Mouse (Mus musculus) urinary bladder, postnatal 36 days (tissue): ENCODE measurements around the gene Rpl37a.

ENCODE experiments used
- DNase-seq, 2 experiments: peaks; one replicate each; pipeline ENCODE4 v3.0.0; 2022; ENCODE audit warnings: low spot score in 2 of 2, mixed read lengths in 1 of 2

Gene Rpl37a

DNA sequence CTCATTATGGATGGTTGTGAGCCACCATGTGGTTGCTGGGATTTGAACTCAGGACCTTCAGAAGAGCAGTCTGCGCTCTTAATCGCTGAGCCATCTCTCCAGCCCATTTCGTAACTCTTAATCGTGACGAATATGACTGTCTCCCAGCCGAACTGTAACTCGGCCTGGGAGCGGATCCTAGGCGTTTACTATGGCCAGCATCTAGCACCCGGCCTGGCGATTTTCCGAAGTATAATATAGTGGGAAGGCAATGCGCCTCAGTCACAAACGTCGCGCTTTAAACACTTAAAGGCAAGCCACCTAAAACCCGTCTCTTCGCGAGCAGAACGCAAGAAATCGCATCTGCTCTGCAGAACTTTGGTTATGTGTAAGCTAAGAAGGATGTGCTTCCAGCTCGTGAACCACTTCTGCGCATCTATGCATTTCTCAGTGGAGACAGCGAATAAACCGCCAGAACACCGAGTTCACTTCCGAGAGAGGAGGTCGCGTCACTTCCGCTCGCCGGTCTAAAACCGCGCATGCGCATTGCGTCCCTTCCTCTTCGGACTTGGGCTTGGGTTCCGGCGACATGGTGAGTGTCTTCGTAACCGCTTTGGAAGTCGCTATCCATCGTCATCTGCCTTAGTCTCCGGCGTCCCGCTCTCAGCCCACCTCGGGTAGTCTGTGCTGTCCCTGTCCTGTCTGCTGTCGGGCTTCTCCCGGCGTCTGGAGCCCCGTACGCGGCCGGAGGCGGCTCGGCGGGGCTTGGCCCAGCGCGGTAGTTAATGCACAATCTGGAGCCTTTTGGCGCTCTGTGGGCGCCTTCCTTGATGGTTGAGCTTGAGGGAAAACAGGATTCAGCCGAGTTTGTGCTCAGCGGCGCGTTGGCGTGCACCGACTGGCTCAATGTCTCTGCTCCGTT is at the start of gene Rpl37a:
Gene Rpl37a (plus strand): TSS at position 538 of the 901 bp plus-strand sequence.
- peak; percentile 89 to 94 for DNase-seq

DNA sequence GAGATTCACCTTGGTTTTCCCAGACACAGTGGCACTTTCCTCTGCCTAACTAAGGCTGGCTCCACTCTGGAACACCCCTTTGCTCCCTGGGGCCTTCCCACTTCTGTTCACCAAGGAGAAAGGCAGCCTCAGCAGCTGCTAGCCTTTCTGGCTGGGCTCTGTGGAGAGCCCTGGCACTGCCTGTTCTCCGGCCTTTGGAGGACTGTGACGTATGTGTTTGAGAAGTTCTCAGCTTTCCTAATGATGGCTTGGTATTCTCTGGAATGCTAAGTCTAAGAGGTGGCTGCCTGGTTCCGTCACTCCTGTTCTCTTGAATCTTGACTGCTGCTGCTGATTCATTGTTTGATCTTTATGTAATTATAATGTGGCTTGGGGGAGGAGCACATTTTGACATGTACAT is 38.0 kb upstream of the Rpl37a start:
- no peak for DNase-seq

DNA sequence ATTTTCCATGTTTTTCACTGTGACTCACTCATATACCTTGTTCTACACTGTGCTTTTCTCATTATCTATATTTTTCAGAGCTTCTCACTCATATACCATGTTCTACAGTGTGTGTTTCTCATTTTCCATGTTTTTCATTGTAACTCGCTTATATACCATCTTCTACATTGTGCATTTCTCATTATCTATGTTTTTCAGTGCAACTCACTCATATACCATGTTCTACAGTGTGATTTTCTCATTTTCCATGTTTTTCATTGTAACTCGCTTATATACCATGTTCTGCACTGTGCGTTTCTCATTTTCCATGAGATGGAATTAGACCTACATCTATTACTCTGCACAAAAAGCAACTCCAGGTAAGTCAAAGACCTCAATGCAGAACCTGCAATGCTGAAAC is 14.8 kb upstream of the Rpl37a start:
- DNase-seq, result no peak

DNA sequence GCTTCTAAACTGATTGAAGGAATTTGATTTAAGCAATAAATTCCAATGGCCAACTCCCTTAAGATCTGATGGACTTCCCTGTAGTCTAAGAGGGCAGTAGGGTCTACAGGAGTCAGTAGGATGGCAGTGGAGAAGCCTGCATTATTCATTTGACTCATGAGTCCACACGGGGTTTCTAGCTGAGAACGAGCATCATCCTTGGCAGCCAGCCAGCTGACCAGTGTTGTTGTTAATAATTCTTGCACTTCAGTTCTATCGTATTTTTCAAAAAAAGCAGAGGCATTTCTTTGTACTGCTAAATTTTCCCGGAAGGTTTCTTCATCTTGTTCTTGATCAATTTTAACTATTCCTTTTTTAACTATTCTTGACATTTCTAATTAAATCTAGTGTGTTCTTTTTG is 12.4 kb upstream of the Rpl37a start:
- DNase-seq, result no peak

DNA sequence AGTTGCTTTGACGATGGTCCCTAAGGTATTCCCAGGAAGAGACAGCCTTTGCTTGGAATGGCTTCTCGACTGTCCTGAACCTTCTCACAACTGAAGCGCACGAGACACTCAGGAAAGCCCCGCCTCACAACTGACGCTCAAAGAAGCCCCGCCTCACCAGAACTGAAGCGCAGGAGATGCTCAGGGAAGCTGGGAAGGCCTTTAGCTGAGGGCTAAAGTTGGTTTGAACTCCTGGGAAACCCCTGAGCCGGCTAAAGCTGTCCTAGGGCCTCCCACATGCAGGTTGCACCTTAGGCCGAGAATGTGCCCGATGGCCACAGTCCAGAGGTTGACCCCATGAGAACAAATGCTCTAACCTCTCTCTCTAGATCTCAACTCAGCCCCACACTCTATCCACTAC is 10.6 kb upstream of the Rpl37a start, which contains the start of gene Ankar:
Gene Ankar (minus strand): TSS at position 101 of the 400 bp plus-strand sequence.
- no peak for DNase-seq

DNA sequence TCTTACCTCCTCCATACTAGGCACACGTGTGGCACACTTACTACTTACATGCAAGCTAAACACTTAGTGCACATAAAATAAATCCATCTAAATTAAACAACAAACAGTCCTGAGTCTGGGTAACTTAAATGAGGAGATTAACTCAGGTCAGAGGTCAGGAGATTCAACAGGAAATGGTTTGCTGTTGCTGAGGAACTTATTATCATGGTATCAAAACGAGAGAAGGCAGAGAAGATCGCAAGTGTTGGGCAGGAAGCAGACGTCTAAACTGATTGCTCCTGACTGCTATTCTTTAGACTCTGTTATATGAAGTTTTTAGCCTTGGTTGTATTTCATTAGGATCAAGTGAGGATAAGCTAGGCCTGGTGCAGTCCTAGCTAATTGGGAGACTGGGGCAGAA is 3.6 kb upstream of the Rpl37a start:
- DNase-seq, result no peak

DNA sequence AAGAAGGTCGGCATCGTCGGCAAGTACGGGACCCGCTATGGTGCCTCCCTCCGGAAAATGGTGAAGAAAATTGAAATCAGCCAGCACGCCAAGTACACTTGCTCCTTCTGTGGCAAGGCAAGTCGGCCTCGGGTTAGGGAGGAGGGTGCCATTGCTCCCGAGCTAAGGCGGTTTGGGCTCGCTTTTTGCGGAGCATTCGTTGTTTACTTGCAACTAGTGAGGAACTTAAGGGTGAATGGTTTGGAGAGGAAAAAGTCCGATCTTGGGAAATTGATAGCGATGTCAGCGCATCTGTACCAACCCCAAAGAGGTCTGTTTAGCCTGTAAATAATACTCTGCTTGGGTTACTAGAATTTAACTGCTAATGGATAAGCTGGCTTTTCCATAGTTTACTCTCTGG is 594 bp downstream of the Rpl37a start:
- no peak for DNase-seq

DNA sequence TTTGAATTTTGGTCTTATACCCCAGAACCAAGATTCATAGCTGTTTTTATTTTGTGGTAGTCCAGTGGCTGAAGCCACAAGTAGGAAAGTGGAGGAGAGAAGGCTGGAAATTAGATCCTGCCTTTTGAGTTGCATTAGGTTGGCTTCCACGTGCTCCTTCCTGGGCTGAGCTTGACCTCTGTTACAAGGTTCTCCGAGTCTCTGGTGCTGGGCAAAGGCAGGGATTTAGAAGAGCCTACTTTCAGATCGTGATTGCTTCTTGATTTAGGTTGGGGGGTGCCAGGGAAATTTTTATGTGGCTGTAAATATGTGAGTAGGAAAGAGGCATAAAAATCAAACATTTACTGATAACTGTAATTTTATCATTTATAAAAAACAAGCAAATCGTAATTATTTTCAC is 3.5 kb downstream of the Rpl37a start:
- no peak for DNase-seq

DNA sequence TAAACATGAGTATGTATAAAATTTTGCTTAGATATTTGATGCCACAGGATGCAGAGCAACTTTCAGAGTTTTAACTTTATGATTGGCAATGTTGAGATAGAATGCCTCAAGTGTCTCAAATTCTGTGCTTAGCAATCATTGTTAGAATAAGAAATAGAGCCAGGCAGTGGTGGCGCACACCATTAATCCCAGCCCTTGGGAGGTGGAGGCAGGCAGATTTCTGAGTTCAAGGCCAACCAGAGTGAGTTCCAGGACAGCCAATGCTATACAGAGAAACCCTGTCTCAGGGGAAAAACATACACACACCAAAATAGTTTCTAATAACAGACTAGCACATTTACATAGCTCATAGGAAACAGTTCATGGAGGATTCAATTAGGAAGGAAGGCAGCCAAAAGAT is 4.0 kb downstream of the Rpl37a start:
- no peak for DNase-seq

DNA sequence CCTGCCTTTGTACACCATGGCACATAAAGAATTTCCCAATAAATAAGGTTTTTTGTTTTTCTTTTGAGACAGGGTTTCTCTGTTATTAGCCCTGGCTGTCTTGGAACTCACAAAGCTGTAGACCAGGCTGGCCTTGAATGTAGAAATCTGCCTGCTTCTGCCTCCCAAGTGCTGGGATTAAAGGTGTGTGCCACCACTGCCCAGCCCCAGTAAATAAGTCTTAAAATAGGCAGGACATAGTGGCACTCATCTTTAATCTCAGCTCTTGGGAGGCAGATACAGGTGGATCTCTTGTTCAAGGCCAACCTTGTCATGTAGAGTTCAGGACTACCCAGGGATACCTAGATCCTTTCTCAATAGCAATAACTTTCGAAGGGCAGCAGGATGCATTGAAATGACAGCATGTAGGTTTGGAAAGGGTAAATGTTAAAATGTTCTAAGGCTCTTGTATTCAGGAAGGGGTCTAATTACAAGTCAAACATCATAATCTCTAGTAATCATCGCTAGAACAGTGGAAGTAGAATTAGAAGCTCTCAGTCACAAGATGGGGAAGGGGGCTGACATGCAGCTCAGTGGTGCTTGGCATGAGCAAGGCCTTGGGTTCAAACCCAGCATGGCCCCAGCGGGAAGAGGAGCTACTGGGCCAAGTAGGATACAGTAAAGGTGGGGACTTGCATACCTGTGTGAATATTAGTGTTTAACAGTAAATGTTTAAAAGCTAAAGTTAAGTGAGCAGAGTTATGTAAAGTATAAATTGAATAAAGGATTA is 4.7 kb downstream of the Rpl37a start:
- DNase-seq, result no peak

DNA sequence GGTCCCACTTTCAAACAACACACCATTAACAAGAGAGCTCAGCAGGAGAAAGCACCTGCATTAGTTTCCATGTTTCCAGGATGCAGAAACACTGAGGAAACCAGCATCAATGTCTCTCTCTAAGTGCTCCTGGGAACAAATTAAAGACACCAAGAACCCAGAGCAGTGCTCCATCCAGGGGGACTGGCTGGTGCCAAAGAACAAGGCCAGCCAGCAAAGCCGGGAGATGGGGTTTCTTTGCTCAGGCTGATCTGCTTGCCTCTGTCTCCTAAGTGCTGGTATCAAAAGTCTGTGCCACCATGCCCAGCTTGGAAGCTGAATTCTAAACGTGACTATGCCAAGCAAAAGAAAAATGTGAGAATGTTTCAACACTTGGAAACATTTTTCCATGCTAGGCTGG is 5.3 kb downstream of the Rpl37a start:
- DNase-seq, result no peak

DNA sequence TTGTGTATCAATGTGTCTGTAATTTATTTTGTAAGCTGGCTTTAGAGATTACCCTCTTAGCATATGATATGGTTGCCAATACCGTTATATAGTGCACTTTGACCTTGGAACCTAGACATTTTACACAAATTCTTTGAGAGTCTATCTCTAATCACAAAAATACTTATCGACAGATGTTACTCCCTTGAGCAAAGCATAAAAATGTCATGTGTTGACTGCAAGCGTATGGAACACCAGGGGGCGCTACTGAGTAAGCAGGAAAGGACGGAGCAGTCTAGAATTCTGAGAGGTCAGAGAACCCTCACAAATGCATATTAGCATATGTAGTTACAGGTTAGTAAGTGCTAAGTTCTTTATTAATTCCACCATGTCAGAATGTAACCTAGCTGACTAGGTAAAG is 5.8 kb downstream of the Rpl37a start:
- DNase-seq, result peak; percentile 67 to 70

DNA sequence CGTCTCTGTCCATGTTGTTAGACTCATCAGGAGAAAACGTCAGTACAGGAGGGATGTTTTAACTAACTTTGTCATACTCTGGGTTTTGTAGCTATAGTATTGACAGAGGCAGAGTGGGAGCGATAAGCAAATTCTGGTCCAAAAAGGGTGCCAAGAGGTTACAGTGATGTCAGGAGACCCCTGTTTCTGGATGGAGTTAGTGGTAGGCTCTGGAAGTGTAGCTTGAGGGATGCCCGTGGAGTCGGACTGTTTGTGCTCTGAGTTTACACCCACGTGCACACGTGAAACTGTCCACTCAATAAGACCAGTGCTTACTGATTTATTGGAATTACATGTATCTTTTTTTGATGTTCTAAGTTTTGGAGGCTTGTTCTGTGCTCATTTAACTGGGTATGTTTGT is 6.5 kb downstream of the Rpl37a start:
- DNase-seq, result no peak

DNA sequence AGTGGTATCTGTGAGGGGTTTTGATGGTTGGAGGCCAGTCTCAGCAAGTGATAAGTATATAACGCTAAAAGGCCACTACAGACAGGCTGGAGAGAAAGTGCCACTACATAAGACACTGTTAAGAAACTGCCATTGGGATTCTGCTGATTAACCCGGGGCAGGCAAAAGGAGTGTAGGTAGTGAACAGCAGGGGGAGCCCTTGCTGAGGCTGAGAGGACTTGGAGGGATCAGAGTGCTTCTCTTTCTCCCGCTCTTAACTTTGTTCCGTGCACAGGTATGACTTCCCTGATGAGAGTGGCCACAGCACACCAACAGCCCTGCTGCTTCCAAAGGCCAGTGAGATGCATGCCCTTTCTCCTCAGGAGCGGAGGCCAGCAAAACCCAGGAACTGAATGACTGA is 7.8 kb downstream of the Rpl37a start:
- DNase-seq, result peak; percentile 63 to 71

DNA sequence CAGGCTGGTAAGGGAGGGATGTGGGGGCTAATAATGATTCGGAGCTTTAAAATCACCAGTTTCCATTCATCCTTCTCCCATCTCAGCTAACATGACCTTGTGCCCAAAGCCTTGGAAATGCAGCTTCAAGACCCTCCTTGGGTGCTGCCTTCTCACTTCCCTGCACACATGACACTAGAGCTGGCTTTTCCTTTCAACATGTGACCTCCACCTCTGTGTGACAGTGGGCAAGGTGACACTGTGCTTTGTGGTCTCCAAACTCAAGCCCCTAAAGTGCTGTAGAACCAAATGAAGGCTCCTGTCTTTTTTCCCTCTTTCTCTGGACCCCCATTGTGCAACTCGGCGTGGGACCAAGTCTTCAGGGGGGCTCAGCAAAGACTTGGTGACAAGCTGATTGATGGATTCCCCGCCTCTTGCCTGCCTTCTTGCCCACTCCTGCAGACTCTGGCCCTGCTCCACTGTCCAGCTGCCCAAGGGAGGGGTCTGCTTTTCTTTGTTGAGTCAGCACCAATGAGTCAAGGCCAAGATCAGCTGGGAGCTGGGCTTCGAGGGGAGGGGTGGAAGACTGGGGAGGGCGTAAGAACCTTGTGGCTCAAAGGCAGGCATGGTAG is 9.1 kb downstream of the Rpl37a start:
- DNase-seq, result no peak

DNA sequence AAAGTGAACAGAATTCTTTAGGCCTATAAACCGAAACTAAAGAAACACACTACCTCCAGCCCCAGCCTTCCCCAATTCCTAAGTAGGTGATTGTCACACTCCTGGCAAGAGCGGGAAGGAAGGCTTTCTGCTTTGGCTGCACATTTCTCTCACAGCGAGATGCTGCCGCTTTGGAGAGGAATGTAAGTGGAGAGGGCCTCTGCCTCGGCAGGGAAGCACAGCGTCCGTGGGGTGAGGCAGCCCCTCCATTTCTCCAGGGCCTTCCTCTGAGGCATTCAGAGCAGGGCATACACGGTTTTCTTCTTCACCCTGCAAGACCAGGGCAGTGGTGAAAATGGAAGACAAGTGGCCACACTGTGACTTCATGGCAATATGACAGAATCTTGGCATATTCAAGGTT is 11.6 kb downstream of the Rpl37a start:
- no peak for DNase-seq

DNA sequence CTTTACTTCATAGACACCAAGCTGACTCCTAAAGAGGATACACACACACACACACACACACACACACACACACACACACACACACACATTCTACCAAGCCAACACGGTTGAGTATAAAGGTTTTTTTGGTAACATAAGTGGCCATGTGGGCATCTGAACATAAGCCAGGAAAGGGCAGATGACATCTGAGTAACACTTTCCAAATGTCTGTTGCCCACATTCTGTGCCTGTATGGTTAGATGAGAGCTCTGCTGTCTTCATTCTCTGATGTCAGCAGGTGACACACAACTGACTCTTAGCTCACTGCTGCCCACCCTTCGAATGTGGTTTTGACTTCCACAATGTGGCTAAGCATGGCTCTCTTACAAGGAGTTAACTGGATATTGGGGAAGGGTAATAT is 13.3 kb downstream of the Rpl37a start:
- DNase-seq, result no peak

DNA sequence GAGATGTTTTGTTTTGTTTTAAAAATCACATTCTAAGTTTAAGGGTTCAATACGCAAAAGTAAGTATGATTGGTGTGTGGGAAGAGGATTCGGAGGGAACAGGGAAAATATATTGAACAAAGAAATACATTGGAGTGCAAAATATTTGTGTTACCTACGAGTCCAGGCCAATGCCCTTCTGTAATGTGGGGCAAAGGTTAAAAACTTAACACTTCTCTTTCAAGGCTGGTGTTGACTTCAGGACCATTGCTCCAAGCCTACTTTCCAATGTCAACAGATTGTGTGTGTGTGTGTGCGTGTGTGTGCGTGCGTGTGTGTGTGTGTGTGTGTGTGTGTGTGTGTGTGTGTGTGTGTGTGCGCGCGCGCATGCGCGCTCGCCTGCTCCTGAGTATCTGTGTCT is 14.9 kb downstream of the Rpl37a start:
- DNase-seq, result no peak

DNA sequence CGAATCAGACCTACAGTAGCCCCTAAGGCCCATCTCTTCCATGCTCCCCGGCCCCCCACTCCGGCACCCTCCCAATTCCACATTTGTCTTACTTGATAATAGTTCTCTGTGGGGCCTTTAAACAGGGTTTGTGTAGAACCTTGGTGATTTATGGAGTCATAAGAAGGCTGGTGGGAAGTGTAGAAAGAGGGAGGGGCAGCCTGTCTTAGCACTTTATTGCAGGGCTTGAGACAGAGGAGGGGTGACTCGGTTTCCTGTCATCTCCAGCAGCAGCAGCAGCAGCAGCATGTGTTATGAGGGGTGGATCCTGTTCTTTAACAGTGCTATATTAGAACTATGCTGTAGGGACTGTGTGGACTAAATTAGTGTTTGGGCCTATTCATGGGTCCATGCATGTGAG is 17.7 kb downstream of the Rpl37a start:
- DNase-seq, result no peak

DNA sequence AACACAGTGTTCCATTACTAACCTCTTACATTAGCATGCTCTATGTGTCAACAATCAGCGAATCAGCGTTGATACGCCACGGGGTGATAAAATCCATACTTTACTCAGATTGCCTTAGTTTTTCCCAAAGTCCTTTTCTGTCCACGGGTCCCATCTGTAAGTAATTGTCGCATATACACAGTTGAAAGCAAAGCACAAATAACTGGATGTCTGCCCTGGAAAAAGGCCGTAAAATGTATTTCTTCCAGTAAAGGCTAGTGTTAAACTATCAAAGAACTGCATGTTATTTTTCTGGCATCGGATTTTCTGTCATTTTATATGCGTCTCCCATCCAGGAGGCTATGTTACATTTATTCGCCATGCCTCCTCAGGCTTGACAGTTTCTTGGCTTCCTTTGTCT is 19.0 kb downstream of the Rpl37a start:
- no peak for DNase-seq

DNA sequence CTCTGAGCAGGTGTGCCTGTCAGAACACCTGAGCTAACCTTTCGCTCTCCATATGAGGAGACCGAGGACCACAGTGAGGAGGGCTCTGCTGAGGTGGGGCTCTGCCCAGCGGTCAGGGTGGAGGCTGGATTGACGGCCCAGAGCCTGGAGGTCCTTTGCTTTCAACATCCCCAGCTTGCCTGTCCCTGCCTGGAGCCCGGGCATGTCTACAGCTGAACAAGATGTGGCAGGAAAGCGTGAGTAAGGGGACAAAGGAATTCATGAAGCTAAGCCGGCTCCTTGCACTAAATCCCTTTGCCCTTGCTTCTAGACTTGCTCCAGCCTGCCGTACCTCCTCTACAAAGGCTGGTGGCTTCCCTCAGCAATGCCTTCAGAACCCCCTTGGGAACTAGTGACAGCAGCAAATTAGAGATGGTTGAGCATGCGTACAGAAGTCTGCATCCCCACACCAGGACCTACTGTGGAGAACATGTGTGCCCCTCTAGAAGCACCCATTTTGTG is 22.2 kb downstream of the Rpl37a start:
- peak; percentile 55 to 69 for DNase-seq

DNA sequence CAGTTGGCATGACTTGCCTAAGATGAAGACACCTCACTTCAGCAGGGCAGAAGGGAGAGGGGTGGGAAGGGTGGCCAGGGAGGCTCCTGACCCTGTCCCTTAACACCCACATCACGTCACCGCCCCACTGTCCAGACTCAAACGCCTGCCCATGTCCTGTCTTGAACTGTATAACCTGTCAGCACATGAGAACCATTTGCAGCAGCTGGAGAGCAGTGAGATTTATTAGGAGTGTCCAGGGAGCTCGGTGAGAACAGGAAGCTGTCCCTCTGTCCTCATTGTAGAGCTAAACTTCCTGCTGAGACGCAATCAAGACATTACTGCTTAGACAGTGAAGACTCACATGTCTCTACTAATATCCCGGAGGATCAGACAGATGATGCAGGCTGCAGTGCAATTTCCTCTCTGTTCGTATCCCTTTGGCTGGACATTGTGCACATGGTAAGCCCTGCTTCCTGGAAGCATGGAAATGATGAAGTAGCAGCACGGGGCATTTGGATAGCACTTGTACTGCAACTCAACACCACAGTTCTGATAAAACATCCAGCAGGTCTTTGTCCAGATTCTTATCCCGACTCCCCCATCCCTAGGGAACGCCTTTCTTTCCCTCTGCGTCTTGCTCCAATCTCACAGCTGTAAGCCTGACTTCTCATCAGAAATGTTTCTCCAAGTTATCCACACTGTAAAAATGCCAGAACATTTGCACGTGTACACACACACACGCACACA is 25.5 kb downstream of the Rpl37a start:
- no peak for DNase-seq
